Mouse (Mus musculus): ENCODE results near the gene Tmc2. TPM values are rescaled to one million over a fixed set of nuclear protein-coding genes. Genes with fewer than 3 reads are reported as not detected.

The Tmc2 gene
- polyA plus RNA-seq, 1 experiment, result not detected

DNA sequence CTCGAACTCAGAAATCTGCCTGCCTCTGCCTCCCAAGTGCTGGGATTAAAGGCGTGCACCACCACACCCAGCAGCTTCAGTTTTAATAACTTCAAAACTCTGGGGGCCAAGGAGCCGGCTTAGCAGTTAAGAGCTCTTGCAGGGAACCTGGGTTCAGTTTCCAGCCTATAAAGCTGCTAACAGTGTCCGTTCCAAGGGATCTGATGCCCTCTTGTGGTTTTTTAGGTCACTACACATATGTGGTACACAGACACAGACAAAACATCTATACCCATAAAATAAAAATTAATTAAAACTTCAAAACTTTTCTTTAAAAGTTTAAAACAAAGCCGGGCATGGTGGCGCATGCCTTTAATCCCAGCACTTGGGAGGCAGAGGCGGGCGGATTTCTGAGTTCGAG lies 51.9 kb downstream of the Tmc2 start:
- no peaks in the 10 kb centered on the region for H3K4me1 ChIP-seq (ENCODE audit: control insufficient read depth, insufficient read depth, low read length)
- no peaks in the 10 kb centered on the region for H3K36me3 ChIP-seq (ENCODE audit: control insufficient read depth, insufficient read depth, low read length)
- peak; percentile 49 for DNase-seq
- H3K27me3 ChIP-seq (replicated peaks; ENCODE audit: control insufficient read depth, insufficient read depth, low read length), result no peaks in the 10 kb centered on the region
- no peak for TF ChIP-seq POLR2A (IDR thresholded peaks at IDR 0.05; ENCODE audit: low read depth, low read length)
- TF ChIP-seq CTCF (conservative IDR thresholded peaks at IDR 0.05; ENCODE audit: insufficient read depth, insufficient read length, low read depth, low read length), result peak; percentile 25
- H3K27ac ChIP-seq (ENCODE audit: insufficient read depth, low read depth, low read length), result no peak overlapping the region
- WGBS, result 53% methylated on average over 9 of the region's 9 CpGs
- H3K4me3 ChIP-seq (ENCODE audit: insufficient read depth, low read depth, low read length), result no peak overlapping the region

DNA sequence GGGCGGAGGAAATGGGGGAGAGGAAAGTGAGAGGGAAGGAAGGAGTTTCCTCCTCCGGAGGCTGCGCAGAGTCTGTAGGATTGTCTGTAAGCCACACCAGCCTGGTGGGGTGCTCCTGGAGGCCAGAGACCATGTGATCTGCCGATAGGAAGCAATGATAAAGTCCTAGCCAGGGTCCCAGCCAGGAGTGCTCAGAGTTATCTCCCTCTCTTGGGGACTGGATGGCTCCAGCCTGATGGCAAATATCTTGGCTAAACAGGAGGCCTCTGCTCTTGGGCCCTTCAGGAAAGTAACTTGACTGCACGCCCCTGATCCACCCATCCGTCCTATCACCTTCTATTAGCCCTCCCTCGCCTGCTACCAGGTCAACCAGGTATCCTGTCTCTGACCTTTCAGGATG lies 53.2 kb downstream of the Tmc2 start:
- Histone ChIP-seq H3K27ac (ENCODE audit: insufficient read depth, low read depth, low read length) (no peak overlapping the region), H3K4me1 (ENCODE audit: control insufficient read depth, insufficient read depth, low read length) (no peaks in the 10 kb centered on the region), H3K36me3 (ENCODE audit: control insufficient read depth, insufficient read depth, low read length) (no peaks in the 10 kb centered on the region), H3K4me3 (ENCODE audit: insufficient read depth, low read depth, low read length) (no peak overlapping the region), H3K27me3 (replicated peaks; ENCODE audit: control insufficient read depth, insufficient read depth, low read length) (no peaks in the 10 kb centered on the region)
- WGBS, result 67% methylated on average over 7 of the region's 7 CpGs
- TF ChIP-seq POLR2A (IDR thresholded peaks at IDR 0.05; ENCODE audit: low read depth, low read length) (no peak), CTCF (conservative IDR thresholded peaks at IDR 0.05; ENCODE audit: insufficient read depth, insufficient read length, low read depth, low read length) (no peak)
- no peak for DNase-seq

DNA sequence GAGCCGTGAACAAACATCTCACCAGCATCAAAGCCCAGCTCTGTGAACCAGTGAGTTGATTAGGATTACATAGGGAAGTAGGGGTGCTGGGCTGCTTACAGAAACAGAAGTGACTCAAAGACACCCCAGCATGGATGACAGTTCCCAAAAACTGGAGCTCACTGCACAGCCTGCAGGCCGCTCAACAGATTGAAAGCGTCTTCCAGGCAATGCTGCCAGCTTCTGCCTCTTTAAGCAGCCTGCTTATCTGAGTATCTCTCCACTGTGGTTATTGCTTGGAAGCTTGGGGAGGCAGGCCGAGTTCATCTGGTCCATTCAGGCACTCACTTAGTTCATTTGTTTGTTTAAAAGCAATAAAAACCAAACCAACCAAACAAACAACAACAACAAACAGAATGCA lies 61.8 kb downstream of the Tmc2 start:
- H3K4me1 ChIP-seq (ENCODE audit: control insufficient read depth, insufficient read depth, low read length), result no peaks in the 10 kb centered on the region
- no peak for TF ChIP-seq POLR2A (IDR thresholded peaks at IDR 0.05; ENCODE audit: low read depth, low read length)
- TF ChIP-seq CTCF (conservative IDR thresholded peaks at IDR 0.05; ENCODE audit: insufficient read depth, insufficient read length, low read depth, low read length), result no peak
- H3K27ac ChIP-seq (ENCODE audit: insufficient read depth, low read depth, low read length), result no peak overlapping the region
- H3K4me3 ChIP-seq (ENCODE audit: insufficient read depth, low read depth, low read length), result no peak overlapping the region
- WGBS, result 82% methylated on average over 4 of the region's 4 CpGs
- no peak for DNase-seq
- H3K27me3 ChIP-seq (replicated peaks; ENCODE audit: control insufficient read depth, insufficient read depth, low read length), result no peaks in the 10 kb centered on the region
- H3K36me3 ChIP-seq (ENCODE audit: control insufficient read depth, insufficient read depth, low read length), result no peaks in the 10 kb centered on the region

DNA sequence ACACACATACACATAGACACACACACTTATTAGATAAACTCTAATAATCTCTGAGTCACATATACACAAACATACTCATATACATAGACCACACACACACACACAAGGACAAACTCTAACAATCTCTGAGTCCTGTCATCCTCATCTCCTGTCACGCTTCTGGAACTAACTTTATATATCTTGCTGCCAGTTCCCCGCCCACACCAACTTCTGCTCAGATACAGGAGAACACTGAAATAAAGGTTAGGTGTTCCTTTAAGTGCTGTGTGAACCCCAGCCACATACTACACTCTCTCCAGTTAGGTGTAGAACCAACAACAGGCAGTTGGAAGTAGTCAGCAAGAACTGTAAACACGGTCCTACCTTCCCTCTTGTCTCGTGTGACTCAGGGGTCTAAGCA lies 65.8 kb downstream of the Tmc2 start:
- WGBS, result 75% methylated on average over 4 of the region's 4 CpGs
- TF ChIP-seq CTCF (conservative IDR thresholded peaks at IDR 0.05; ENCODE audit: insufficient read depth, insufficient read length, low read depth, low read length) (no peak), POLR2A (IDR thresholded peaks at IDR 0.05; ENCODE audit: low read depth, low read length) (no peak)
- H3K27me3 ChIP-seq (replicated peaks; ENCODE audit: control insufficient read depth, insufficient read depth, low read length), result no peaks in the 10 kb centered on the region

DNA sequence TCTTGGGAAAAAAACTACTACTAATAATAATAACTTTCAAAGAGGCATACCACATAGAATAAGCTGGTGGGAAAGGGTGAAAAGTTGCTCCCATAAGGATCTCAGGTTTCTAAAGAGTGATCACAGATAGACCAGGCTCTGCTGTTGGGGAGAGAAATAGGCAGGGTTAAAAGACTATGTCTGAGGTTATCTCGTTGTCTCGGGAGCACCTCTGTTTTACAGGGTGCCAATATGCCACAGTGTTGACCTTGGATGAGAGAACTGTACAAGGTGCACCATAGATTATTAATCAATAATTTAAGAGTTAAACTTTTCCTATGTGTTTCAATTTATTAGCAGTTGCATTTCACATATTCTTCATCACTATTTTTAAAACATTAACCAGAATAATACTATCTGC lies 66.9 kb downstream of the Tmc2 start:
- Histone ChIP-seq H3K4me1 (ENCODE audit: control insufficient read depth, insufficient read depth, low read length) (no peaks in the 10 kb centered on the region), H3K36me3 (ENCODE audit: control insufficient read depth, insufficient read depth, low read length) (no peaks in the 10 kb centered on the region), H3K27ac (ENCODE audit: insufficient read depth, low read depth, low read length) (no peak overlapping the region), H3K27me3 (replicated peaks; ENCODE audit: control insufficient read depth, insufficient read depth, low read length) (no peaks in the 10 kb centered on the region), H3K4me3 (ENCODE audit: insufficient read depth, low read depth, low read length) (no peak overlapping the region)
- 81% methylated on average over 2 of the region's 2 CpGs for WGBS
- TF ChIP-seq CTCF (conservative IDR thresholded peaks at IDR 0.05; ENCODE audit: insufficient read depth, insufficient read length, low read depth, low read length) (no peak), POLR2A (IDR thresholded peaks at IDR 0.05; ENCODE audit: low read depth, low read length) (no peak)
- no peak for DNase-seq

More for the DNA sequence above, 65.8 kb downstream of the Tmc2 start:
- no peak for DNase-seq
- Histone ChIP-seq H3K27ac (ENCODE audit: insufficient read depth, low read depth, low read length) (no peak overlapping the region), H3K4me3 (ENCODE audit: insufficient read depth, low read depth, low read length) (no peak overlapping the region), H3K36me3 (ENCODE audit: control insufficient read depth, insufficient read depth, low read length) (no peaks in the 10 kb centered on the region), H3K4me1 (ENCODE audit: control insufficient read depth, insufficient read depth, low read length) (no peaks in the 10 kb centered on the region)

DNA sequence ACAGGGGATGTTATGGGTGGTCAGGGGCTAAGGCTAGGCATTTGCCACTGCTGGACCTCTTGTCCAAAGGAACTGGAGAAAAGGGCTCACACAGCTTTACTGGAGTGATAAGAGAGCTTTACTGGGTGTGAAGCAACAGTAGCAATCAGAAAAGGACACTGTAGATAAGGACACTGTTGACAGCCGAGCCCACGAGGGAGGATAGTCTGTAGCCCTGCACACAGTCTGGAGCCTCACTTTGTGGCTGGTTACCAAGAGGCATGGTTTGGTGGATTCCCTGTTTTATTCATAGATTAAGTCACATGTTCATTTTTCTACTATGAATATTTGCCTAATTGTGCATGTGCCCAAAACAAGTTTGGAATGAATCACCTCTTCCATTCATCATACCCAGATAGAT lies 67.4 kb downstream of the Tmc2 start:
- no peak overlapping the region for H3K4me3 ChIP-seq (ENCODE audit: insufficient read depth, low read depth, low read length)
- H3K4me1 ChIP-seq (ENCODE audit: control insufficient read depth, insufficient read depth, low read length), result no peaks in the 10 kb centered on the region
- no peaks in the 10 kb centered on the region for H3K36me3 ChIP-seq (ENCODE audit: control insufficient read depth, insufficient read depth, low read length)
- H3K27ac ChIP-seq (ENCODE audit: insufficient read depth, low read depth, low read length), result no peak overlapping the region
- no peak for DNase-seq
- H3K27me3 ChIP-seq (replicated peaks; ENCODE audit: control insufficient read depth, insufficient read depth, low read length), result no peaks in the 10 kb centered on the region
- no peak for TF ChIP-seq POLR2A (IDR thresholded peaks at IDR 0.05; ENCODE audit: low read depth, low read length)
- 78% methylated on average over 2 of the region's 2 CpGs for WGBS

DNA sequence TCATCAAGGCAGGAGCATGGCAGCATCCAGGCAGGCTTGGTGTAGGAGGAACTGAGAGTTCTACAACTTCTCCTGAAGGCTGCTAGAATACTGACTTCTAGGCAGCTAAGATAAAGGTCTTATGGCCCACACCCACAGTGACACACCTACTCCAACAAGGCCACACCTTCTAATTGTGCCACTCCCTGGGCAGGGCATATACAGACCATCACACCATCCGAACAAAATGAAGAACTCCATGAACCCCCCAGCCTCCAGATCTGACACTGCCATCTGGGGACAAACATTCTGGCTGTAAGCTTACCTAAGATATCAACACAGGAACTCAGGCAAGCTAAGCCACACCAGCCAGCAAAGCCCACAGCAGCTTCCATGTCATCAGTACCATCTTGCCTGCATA lies 70.5 kb downstream of the Tmc2 start:
- WGBS, result 100% methylated on average over 1 of the region's 1 CpGs
- TF ChIP-seq CTCF (conservative IDR thresholded peaks at IDR 0.05; ENCODE audit: insufficient read depth, insufficient read length, low read depth, low read length) (no peak), POLR2A (IDR thresholded peaks at IDR 0.05; ENCODE audit: low read depth, low read length) (no peak)
- H3K4me1 ChIP-seq (ENCODE audit: control insufficient read depth, insufficient read depth, low read length), result no peaks in the 10 kb centered on the region

DNA sequence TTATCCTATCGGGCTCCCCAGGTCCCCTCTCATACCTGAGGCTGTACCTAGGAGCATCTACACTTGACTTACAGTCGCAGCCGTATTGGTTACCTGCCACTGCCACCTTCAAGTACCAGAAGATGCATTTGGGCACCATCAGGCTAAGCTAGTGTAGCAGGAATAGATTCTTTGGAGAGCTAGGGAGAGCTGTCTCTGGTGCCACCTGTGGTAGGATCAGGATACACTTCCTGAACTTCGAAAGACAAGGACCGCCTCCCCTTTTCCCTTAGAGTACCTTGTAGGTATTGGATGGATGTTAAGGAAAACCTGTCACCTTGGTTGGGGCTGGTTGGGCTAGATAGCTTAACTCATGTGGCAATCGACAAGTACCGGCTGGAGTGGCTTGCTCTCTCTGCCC lies 73.1 kb downstream of the Tmc2 start:
- no peak overlapping the region for H3K27ac ChIP-seq (ENCODE audit: insufficient read depth, low read depth, low read length)

More for the DNA sequence above, 70.5 kb downstream of the Tmc2 start:
- Histone ChIP-seq H3K27ac (ENCODE audit: insufficient read depth, low read depth, low read length) (no peak overlapping the region), H3K36me3 (ENCODE audit: control insufficient read depth, insufficient read depth, low read length) (no peaks in the 10 kb centered on the region), H3K27me3 (replicated peaks; ENCODE audit: control insufficient read depth, insufficient read depth, low read length) (no peaks in the 10 kb centered on the region), H3K4me3 (ENCODE audit: insufficient read depth, low read depth, low read length) (no peak overlapping the region)
- DNase-seq, result no peak

More for the DNA sequence above, 73.1 kb downstream of the Tmc2 start:
- WGBS, result 72% methylated on average over 7 of the region's 7 CpGs
- Histone ChIP-seq H3K4me1 (ENCODE audit: control insufficient read depth, insufficient read depth, low read length) (no peaks in the 10 kb centered on the region), H3K36me3 (ENCODE audit: control insufficient read depth, insufficient read depth, low read length) (no peaks in the 10 kb centered on the region), H3K4me3 (ENCODE audit: insufficient read depth, low read depth, low read length) (no peak overlapping the region), H3K27me3 (replicated peaks; ENCODE audit: control insufficient read depth, insufficient read depth, low read length) (no peaks in the 10 kb centered on the region)
- DNase-seq, result no peak
- no peak for TF ChIP-seq CTCF (conservative IDR thresholded peaks at IDR 0.05; ENCODE audit: insufficient read depth, insufficient read length, low read depth, low read length)
- no peak for TF ChIP-seq POLR2A (IDR thresholded peaks at IDR 0.05; ENCODE audit: low read depth, low read length)

All from kidney, adult 2 months (tissue).